Mouse (Mus musculus) left cerebral cortex, postnatal 14 days (tissue): ENCODE data around the gene Vps37c. TPM values are rescaled to one million over a fixed set of nuclear protein-coding genes. Genes with fewer than 3 reads are reported as not detected.

ENCODE experiments used
- DNase-seq, 2 experiments: peaks; one replicate each; pipeline ENCODE4 v3.0.0; 2021 to 2022; ENCODE audit warnings: low spot score in 2 of 2, mixed read lengths in 1 of 2
- intact Hi-C: fragments of 180-260 bp; cut with DNase I; formaldehyde crosslinking; loops from one replicate; pipeline ENCODE4 v1.15.1; 2025
- total RNA-seq, 2 experiments: library from RNA; stranded (reverse); gene quantifications; 2 replicates each; pipeline ENCODE4 v1.2.3; 2021

The Vps37c gene
- total RNA-seq, 2 experiments from 2014 or later = 29.3 to 32.5 TPM

DNA sequence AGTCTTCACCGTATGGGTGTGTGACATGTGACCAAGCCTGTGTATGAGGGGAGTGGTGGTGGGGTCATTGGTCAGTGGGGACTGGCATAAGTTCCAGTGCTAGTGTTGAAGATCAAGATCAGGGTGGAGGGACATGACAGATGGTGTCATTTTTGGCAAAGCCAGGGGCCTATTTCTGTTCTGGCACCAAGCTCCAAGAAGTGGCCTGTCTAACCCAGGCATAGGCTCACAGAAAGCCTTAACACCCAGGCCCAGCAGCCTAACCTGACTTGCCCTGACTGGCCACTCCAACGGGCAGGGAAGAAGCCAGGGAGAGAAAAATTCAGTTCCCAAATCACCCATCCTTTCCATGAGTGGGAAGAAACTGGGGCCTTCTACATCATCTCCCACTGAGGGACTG is 69.0 kb downstream of the Vps37c start:
- no peak for DNase-seq

DNA sequence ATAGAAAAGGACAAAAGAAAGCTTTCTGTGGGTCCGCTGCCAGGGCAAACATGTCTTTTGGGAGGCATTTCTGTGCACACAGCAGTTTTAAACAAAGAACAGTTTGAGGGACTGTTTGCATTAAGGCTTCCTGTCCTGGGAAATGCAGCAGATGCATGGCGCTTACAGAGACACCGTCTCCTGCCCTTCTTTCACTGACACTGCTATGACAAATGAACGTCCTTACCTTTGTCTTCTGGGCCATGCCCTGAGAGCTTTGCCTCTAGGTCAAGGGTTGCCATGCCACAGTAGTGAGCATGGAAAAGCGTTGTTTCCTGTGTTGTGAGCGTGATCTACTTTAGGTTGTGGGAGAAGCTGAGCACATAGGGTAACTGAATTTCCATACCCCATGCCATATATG is 70.2 kb downstream of the Vps37c start:
- no peak for DNase-seq
- intact Hi-C loops = no loop called here

More for the DNA sequence above, 69.0 kb downstream of the Vps37c start:
- intact Hi-C loops = no loop called here

DNA sequence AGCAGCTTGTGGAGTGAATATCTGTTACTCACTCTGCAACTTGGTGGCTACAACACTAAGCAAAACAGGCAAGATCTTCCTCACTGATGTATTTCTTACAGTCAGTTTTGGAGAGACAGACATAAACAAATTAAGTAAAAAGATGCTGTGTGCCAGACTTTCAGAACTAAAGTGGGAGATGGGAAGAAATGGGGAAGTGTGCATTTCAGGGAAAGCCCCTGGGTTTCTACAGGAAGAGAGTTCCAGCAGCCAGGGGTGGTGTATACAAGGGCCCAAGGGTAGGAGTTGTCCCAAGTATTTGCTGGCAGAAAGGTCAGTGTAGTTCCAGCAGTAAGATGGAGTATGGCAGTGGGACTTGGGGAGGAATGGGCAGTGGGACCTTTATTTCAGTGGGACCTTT is 71.0 kb downstream of the Vps37c start:
- intact Hi-C loops = no loop called here
- no peak for DNase-seq

DNA sequence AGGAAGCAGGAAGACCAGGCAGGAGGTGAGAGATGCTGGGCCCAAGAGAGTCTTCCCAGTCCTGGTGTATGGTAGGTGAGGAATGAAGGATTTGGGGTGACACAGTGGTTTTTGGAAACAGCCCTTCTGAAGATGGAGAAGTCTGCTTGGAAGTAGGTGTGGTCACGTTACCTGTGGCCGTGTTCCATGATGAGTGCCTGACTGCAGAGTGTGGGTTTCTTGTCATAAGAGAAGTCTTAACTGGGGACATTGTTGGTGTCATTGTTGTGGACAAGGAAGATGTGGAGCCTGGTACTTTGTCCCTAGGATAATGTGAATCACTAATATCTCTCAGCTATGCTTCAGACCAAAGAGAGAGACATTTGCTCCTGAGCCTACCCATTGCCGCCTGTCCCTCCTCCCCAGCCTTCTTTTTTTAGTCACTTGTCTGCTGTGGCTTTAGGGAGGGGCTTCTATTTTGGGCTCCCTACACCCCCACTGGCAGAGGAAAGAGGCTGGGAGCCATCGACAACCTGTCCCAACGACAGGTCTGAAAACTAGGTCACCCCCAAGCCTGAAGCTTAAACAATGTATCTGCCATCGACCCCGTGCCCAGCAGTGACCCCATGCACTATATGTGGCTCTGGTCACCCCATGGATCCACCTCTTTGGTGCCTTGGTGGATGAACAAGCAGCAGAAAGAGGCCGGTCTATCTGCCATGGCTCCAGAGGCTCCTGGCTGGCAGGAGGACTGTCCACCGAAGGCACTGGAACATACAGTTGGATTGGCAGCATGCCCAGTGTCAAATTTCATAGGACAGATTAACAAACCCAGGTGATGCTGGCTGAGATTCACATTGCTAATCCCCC is 71.7 kb downstream of the Vps37c start:
- DNase-seq = peak in 1 of 2 experiments; percentile 41
- intact Hi-C loops = no loop called here

DNA sequence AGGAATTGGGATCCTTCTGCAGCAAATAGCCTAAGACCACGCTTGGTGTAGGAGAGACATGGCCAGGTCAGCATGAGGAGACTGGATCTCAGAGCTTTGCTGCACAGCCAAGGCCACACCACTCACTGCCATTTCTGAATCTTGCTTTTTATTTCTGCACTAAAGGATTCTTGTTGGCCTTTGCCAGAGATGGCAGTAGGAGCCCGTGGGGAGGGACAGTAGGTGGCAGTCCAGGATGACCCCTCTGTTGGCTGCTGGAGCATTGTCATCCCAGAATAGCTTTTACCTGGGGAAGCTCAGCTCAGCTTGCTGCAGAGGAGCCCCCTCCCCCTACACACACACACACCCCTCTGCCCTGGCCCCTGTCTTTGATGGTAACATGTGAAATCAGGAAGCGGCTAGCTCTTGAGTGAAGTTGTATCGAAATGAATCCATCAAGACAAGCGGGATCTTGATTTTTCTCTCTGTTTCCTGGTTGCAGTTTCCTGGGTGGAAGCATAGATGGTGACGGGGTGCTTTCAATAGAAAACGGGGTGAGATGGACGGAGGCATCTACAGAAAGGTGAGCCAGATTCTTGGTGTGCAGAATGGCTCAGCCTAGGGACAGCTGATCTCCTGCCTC is 73.4 kb downstream of the Vps37c start:
- intact Hi-C loops = no loop called here
- no peak for DNase-seq

DNA sequence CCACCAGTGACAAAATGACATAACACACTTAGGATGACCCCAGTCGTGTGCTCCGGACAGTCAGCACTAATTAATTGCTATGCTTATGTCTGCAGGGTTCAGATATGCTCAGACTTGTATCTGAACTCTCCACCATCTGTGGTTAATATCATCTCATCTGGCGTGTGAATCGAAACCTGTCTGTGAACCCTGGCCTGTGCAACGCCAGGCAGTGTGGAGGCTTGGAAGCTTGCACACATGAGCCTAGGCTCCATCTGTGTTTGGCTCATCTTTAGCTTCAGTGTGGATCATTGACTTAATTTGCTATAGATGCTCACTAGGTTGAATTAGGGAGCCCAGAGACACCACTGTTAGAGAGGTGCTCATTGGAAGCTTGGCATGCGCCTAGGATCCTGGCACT is 73.9 kb downstream of the Vps37c start:
- no peak for DNase-seq
- intact Hi-C loops = no loop called here

DNA sequence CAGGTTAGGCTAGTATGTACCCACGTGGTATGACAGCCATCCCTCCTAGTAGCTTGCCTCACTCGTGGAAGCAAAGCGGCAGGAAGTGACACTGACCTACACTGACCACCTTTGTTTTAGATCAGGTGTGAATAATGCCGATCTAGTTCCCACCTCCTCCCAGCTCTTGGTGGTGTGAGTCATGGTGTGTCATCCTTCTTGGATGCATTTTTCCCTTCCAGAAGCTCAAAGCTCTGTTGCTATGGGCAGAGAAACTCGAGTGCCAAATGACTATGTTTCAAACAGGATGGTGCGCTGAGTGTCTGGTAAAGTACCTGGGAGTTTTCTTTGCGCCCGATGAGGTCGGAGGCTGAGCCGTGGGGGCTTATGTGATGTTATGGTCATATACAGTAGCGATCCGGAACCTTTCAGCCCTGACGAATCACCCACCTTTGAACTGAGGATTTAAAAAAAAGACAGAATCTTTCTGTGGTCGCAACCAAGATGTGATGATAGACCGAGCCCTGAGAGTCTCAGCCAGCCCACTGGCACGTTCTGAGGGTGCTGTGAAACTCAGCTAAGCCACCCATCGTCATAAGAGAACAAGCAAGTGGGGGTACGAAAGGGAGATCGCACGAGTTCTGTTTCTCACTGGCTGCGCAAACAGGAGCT is 75.0 kb downstream of the Vps37c start:
- peak in 1 of 2 experiments; percentile 61 for DNase-seq
- intact Hi-C loops = no loop called here

Other genes starting within 250 kb of the Vps37c start
- gene Lrrc10b, start 231.3 kb upstream of the Vps37c start, total RNA-seq = 10 to 100 TPM in 1 of 2 experiments, 1 to 10 TPM in 1; 8.8 to 12.7 TPM
- gene Ppp1r32, start 205.8 kb upstream of the Vps37c start, total RNA-seq = 1 to 10 TPM in 1 of 2 experiments, under 1 TPM in 1; 0.89 to 1.0 TPM
- 10 to 100 TPM; 70.2 to 70.9 TPM for gene Cpsf7, start 163.5 kb upstream of the Vps37c start, total RNA-seq
- gene Sdhaf2, start 162.6 kb upstream of the Vps37c start, total RNA-seq = 10 to 100 TPM; 59.0 to 60.1 TPM
- 10 to 100 TPM; 10.2 to 11.4 TPM for gene Tmem216, start 132.5 kb upstream of the Vps37c start, total RNA-seq
- 10 to 100 TPM; 11.8 to 12.1 TPM for gene Cyb561a3, start 111.6 kb upstream of the Vps37c start, total RNA-seq
- 10 to 100 TPM; 11.2 to 13.2 TPM for gene Tmem138, start 111.4 kb upstream of the Vps37c start, total RNA-seq
- gene Ddb1, start 83.4 kb upstream of the Vps37c start, total RNA-seq = 100 to 1,000 TPM; 195 to 201 TPM
- gene Tkfc, start 83.1 kb upstream of the Vps37c start, total RNA-seq = 10 to 100 TPM; 24.7 to 26.2 TPM
- under 1 TPM; 0.37 to 0.76 TPM for gene Vwce, start 54.5 kb upstream of the Vps37c start, total RNA-seq
- not detected for gene Pga5, start 10.7 kb upstream of the Vps37c start, total RNA-seq
- under 1 TPM; 0.17 to 0.22 TPM for gene Cd5, start 50.3 kb downstream of the Vps37c start, total RNA-seq
- 1 to 10 TPM; 1.3 to 1.5 TPM for gene Cd6, start 141.3 kb downstream of the Vps37c start, total RNA-seq
- 1 to 10 TPM; 1.4 to 1.5 TPM for gene Slc15a3, start 151.0 kb downstream of the Vps37c start, total RNA-seq
- gene Tmem132a, start 181.2 kb downstream of the Vps37c start, total RNA-seq = 100 to 1,000 TPM; 344 to 360 TPM
- gene Tmem109, start 193.3 kb downstream of the Vps37c start, total RNA-seq = 10 to 100 TPM; 41.0 to 48.8 TPM
- gene Prpf19, start 206.5 kb downstream of the Vps37c start, total RNA-seq = 100 to 1,000 TPM; 185 to 190 TPM
- not detected for gene Zp1, start 231.9 kb downstream of the Vps37c start, total RNA-seq
- gene Ptgdr2, start 248.4 kb downstream of the Vps37c start, total RNA-seq = under 1 TPM; 0.32 to 0.33 TPM